Mouse (Mus musculus): ENCODE results near the gene Kmt5a. TPM values are rescaled to one million over a fixed set of nuclear protein-coding genes. Genes with fewer than 3 reads are reported as not detected.
"Not testable (repeated sequence)": the region's sequence is repeated elsewhere in the genome, so short reads cannot be mapped to it uniquely, and the experiment has no call there.

Kmt5a gene
- total RNA-seq, 2 experiments from 2014 or later: 48.1 to 60.6 TPM

DNA sequence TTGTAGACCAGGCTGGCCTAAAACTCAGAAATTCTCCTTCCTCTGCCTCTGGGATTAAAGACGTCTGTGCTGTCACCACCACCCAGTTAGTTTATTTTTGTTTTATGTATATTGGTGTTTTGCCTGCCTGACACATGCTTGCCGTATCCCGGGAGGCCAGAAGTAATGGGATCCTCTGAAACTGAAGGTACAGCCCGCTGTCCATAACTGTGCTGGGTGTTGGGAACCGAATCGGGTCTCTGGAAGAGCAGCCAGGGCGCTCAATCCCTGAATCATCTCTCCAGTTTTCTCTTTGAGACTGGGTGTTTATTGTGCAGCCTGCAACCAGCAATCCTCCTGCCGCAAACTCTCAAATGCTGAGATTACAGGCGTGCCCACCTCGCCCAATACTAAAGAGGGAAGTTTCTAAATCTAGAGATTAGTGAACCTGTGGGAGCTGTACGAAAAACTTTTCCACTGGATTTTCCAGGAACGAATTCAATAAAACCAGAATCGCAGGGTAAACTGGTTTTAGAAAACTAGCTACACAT, 42.8 kb downstream of the Kmt5a start:
- DNase-seq (ENCODE audit: low spot score in 2 of 2): no peak

DNA sequence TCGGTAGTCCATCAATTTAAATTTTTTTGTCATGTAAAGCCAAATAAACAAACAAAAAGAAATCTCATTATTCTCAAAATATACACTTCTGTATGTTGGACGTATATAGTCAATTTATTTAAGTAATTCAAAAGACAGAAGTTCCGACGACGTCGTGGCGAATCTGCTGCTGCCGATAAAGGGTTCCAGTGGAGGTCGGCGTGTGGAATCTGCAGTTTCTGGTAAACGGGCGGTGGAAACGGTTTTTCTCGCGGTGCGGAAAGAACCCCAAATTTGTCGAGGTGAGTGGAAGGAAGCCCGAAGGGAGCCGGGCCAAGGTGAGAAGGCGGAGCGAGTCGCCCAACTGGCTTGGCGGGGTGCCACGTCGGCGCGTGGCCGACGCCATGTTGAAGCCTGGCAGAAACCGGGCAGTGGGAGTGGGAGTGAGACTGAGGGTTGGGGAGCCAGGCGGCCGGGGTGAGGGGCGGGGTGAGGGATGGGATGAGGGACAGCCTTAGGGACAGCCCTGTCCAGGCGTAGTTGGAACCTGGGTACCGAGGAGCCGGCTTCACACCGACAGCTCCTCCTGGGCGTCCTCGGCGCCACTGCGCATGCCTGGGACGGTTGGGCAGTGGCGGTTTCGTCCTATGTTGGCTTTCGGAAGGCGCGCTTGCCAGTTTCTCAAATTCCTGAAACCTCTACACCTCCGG, 43.4 kb downstream of the Kmt5a start, which contains the start of gene Snrnp35:
Snrnp35 (plus strand) TSS at position 169 of the 689 bp plus-strand sequence.
- DNase-seq (ENCODE audit: low spot score in 2 of 2): peak; percentile 90 to 94

DNA sequence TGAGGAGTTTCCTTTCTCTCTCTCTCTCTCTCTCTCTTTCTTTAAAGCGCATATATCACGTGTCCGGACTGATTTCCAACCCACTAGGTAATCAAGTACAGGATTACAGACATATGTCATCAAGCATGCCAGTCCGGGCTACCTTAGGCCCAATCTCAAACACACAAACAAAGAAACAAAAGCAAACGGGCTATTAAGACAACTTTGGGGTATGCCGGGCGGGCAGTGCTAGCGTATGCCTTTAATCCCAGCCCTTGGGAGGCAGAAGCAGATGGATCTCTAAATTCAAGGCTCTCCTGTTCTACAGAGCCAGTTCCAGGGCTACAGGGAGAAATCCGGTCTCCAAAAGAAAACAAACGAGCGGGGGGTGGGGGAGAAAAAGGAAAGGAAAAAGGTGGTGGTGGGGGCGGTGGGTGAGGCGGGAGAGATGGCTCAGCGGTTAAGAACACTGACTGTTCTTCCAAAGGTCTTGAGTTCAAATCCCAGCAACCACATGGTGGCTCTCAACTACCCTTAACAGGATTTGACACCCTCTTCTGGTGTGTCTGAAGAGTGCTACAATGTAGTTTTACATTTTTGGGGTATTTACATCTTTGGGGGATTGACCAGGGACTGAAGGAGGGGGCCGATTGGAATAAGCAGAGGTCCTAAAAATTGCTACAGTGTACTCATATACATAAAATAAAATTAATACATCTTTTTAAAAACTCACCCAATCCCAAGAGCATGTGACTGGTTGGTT, 44.1 kb downstream of the Kmt5a start:
- no peak for DNase-seq (ENCODE audit: low spot score in 2 of 2)

DNA sequence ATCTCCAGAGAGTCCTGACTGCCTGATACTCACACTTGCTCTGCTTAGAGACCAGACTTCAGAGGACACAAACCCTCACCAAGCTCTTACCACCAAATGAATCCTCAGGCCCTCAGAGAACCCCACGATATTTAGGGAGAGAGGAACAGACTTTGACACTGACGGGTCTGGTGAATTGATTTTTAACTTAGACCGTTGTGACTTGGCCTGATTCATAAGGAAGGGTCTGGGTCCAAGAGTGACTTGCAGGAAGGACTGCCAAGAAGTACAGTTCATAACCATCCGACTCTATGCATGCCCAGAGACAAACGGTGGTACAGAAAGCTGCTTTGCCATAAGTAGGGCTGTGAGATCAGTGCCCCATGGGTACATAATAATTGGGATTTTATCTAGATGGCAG, 45.9 kb downstream of the Kmt5a start:
- no peak for DNase-seq (ENCODE audit: low spot score in 2 of 2)

DNA sequence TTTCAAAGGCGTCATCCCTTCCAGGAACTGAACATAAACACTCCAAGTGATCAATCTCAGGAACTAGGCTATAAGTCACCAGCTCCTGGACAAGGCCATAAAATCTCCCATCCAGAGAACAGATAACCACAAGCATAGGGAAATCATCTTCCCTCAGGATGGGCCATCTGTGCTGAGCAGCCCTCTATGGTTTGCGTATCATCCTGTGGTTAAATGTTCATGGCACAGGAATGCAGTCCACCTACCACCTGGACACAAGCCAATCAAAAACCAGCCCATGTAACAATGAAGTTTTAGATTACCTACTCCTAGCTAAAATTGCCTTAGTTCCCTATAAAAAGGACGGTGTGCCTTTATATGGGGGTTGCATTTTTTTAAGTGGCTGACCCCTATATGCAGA, 49.2 kb downstream of the Kmt5a start:
- no peak for DNase-seq (ENCODE audit: low spot score in 2 of 2)

DNA sequence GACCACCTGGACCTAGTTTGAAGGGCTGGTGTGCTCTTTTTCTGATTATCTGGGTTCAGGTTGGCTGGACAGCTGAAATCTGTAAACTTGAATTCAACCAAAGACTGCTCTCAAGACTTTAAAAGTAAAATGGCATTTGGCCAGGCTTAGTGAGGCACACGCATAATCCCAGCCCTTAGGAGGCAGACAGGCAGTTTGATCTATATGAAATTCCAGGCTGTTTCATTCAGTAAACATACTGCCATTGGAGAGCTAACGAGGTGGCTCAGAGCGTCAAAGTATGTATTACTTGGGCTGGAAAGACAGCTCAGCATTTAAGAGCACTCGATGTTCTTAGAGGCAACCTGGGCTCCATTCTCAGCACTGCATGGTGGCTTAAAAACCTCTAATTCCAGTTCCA, 52.0 kb downstream of the Kmt5a start:
- no peak for DNase-seq (ENCODE audit: low spot score in 2 of 2)

DNA sequence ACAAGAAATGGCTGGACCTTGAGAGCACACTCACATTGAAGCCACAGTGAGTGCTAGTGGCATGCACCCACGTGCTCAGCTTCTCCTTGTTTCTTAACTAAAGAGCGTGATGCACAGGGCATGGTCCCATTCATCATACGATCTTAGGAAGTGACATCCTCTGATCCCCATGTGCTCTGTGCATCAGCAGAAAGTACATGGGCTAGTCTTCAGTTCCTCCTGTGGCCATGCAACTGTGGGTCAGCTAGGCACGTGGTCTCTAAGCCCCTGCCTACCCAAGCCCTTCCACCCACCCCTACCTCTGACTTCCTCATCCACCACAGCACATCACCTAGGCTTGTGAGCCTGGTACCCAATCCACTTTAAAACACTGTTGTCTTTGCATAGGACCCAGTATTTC, 52.9 kb downstream of the Kmt5a start:
- no peak for DNase-seq (ENCODE audit: low spot score in 2 of 2)

DNA sequence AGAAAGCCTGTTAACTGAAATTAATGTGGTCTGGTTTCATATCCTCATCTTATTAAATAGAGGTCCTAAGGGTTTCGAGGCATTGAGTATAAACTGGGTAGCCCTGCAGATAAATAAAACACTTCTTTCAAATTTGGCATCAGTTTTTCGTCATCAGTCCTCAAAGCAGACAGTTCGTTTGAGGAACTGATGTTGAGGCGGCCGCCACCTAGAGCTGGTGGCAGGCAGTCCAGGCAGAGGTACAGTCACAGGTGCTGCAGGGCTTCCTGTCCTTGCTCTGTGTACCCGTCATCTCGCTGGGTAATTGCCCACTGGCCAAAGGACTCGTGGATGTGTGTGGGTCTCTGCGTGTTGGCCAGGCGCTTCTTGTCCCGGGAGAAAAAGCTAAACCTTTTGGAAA, 53.7 kb downstream of the Kmt5a start:
- no peak for DNase-seq (ENCODE audit: low spot score in 2 of 2)

DNA sequence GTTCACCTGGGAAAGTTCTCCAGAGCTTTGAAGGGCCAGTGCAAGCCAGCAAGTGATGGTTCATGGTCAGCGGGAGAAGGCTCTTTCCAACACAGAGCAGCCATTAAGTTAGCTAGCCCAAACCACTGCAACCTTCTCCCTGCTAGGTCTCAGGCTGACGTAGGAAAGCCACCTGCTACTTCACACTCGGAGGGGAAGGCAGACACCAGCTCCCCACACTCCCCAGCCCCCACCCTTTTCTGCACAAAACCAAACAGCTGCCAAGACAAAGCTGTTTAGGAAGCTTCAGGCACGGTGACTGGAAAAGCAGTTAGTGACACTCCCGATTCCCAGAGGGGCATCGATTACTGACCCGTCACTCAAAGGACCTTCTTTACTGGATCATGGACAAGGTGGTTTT, 55.8 kb downstream of the Kmt5a start:
- no peak for DNase-seq (ENCODE audit: low spot score in 2 of 2)

DNA sequence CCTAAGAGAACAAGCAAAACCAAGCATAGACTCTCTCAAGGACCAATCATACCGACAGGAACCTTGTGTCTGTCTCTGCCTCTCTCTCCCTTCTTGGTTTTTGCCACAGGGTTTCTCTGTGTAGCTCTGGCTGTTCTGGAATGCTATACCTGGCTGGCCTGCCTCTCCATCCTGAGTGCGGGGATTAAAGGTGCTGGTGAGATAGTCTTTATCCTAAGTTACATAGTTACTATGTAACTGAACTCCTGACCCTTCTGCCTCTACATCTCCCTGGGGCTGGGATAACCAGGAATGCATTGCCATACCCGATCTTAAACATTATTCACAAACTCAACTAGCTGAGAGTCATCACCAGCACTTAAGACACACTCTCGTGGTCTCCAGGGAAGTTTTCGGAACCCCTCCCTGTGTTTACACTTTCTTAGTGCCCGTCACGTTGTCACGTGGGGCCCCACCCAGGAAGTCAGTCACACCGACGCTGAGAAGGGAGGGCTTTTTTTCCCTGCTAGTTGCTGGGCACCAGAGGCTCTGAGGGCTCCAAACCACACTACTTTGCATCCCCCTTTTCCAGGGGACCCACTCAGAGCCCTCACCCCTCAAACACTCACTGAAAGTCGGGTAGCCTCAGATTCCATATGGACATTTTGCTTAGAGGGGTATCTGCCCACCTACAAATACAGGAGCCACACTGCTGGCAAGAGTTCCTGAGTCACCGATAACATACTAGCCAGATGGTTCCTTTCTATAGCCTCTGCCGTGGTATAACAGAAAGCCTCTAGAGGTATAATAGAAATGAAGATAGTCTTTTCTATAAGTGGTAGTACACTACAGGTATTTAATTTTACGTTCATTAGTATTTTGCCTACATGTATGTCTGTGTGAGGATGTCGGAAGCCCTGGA, 57.1 kb downstream of the Kmt5a start:
- no peak for DNase-seq (ENCODE audit: low spot score in 2 of 2)

DNA sequence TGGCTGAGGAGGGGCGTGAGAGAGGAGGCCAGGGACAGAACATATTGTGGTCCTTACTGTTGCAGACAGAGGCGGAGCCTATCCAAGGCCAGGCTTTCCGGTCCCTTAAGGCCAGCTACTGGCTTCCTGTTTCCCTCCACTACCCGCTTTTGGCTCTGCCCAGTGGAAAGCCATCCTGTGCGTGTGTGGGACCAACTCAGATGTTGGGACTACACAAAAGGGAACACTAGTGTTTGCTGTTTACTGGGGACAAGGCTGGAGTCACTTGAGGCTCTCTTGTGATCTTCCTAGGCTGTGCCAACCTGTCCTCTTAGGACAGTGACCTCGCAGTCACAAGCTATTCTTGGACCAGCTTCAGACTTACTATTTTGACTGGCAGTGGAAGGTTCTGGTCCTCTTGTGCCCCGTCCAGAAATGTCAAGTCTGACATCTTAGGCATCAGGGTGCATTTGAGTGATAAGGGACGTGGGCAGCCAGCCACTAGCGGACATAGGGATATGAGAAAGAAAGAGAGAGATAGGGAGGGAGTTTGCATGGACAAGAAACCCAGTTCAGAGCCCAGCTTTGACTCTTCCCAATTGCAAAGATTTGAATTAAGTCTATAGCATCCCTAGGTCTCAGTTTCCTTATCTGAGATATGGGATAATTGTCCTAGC, 58.6 kb downstream of the Kmt5a start:
- no peak for DNase-seq (ENCODE audit: low spot score in 2 of 2)

DNA sequence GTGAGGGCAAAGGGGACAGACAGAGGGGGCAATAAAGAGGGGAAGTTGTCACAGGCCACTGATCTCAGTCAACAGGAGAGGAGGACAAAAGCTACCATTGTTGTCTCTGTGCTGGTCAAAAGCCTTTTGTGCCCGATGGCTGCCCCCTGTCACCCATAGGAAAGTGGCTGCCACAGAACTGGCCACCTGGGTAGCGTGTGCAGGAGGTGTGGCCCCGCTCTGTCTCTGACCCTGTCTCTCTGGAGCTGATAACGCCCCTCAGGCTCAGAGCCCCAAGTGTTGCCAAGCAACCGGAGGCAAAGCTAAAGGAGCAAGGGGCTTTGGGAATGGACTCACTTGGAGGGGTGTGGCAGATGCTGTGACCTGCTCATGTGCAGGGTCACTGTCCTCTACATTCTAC, 59.3 kb downstream of the Kmt5a start:
- no peak for DNase-seq (ENCODE audit: low spot score in 2 of 2)

DNA sequence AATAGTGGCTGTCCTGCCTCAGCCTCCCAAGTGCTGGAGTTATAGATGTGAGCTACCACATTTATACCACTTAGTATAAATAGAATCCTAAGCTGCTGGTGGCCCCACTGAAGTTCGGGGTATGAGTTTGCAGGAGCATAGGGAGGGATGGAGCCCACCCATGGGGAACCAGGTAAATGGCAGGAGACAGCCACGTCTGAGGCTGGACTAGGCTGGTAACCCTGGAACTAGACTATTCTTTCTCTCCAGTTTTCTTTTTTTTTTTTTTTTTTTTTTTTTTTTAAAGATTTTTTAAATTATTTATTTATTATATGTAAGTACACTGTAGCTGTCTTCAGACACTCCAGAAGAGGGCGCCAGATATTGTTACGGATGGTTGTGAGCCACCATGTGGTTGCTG, 60.3 kb downstream of the Kmt5a start:
- not testable (repeated sequence) for DNase-seq (ENCODE audit: low spot score in 2 of 2)

DNA sequence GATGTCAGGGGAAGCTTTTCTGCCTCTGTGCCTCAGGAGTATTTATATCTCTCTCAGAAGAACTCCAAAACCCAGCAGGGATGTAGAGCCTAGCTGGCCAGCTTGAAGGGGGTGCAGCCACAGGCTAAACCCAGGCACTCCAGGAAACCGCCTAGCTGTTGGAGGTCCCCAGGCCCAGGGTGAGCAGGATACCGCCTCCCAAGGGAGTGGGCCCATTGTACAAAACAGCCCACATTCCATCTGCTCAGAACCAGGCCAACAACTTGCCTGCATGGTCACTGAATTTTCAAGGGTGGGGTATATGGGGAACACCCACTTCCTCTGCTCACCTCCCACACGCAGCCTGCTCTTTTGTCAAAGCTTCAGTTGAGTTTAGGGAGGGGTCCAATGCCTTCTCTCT, 60.8 kb downstream of the Kmt5a start:
- DNase-seq (ENCODE audit: low spot score in 2 of 2): peak in 1 of 2 experiments; percentile 42

DNA sequence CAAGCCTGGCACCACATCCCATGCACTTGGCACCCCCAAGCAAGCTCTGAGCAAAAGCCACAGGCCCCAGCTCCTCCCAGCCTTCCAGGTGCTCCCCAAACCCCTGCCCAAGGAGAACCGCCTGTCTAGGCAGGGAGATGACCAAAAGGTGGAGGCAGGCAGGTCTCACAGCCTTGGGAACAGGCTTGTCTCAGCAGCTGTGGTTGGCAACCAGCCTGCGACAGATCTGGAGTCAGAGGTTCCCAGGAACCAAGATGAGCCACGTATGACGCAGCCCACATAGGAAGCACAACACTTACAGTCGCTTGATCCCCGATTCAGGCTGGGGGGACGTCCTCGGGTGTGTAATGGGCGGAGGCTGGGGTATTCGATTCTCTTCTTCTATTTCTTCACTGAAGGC, 61.8 kb downstream of the Kmt5a start:
- DNase-seq (ENCODE audit: low spot score in 2 of 2): no peak

DNA sequence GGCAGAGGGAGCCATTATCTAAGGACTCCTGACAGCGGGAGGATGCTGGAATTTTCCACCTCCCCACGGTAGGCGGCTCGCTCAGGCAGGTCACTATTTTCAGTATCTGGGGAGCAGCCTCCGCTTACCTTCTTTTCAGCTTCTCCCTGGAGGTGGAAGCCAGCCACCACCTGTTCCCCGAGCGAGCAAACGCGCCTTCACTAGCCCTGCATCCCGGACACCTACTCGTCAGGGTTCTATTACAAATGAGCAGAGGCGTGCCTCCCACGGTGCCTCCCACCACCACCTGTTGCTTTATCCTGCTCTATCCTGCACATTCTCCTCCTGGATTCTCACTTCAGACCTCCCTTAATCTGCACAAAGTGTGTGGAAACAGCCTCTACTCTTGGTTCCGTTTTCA, 64.0 kb downstream of the Kmt5a start:
- peak; percentile 34 to 77 for DNase-seq (ENCODE audit: low spot score in 2 of 2)

DNA sequence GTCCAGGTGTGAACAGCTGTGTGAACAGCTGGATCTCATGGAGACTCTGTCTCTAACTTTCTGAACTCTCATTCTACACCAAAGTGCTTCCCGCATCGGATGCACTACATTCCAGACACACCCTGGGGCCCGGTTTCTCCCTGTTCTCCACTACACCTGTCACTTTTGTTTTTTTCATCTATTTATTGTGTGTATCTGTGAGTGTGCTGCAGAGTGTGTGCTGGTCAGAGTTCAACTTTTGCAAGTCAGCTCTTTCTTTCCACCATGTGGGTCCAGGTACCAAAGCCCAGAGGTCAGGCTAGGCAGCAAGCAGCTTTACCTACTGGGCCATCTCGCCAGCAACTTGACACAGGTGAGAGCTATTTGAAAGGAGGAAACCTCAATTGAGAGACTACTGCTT, 65.5 kb downstream of the Kmt5a start:
- DNase-seq (ENCODE audit: low spot score in 2 of 2): no peak

DNA sequence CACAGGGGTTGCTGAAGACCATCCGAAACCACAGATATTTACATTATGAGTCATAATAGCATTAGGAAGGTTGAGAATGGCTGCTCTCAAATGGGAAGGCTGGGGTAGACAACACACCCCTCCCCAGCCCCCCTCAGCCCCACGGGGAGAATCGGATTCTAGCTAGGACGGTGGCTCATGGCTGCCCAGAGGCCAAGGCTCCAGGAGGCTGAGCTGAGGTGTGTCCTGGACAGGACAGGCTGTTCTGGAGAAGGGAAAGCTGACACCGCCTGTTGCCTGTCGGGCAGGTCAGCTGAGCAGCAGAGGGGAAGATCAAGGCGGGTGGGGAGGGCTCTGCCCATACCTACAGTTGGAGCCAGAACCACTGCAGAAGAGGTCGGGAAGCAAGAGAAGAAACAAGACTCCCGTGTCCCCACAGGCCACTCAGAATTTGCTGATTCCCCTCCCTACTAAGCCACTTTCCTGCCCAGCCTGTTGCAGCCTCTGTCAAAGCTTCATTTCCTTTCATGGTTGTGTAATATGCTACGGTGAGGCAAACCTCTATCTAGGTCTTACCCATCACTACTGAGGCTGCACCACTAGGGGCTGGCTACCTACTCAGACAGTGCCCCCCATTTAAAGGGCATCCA, 67.1 kb downstream of the Kmt5a start:
- DNase-seq (ENCODE audit: low spot score in 2 of 2): no peak

DNA sequence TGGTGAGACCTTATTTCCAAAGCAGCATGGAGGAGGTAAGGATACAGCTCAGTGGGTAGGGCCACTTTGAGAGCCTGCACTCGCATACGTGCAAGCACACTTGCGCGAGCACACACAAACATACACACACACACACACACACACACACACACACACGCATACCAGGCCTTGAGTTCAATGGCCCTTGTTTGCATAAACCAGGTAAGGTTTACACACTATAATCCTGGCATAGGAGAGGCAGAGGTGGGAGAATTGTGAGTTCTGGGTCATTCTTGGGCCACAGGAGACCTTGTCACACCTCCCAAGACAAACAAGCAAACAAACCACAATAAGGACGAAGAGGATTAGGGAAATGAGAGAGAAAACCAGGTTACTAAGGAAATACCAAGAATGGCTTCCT, 69.5 kb downstream of the Kmt5a start:
- no peak for DNase-seq (ENCODE audit: low spot score in 2 of 2)

DNA sequence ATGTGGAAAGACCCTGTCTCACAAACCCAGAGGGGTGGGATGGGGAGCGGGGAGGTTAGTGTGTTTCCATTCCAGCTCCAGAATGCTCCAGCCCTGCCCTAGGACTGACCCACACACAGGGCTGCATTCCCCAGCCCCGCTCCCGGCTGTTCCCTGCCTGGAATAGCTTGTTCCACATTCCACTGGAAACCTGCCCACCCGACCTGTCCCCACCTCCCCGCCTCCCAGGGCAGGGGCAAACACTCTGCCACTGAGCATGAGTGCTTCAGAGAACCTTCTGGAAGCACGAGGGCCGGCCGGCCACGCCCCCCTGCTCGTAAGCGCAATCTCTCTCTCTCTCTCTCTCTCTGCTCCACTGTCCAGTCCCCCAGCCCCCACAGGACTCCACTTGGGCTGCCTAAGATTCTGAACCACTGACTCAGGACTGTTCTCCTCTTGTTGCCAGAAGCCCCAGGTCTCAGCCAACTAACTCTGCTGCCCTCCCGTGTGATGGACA, 70.1 kb downstream of the Kmt5a start:
- no peak for DNase-seq (ENCODE audit: low spot score in 2 of 2)
